Mouse (Mus musculus) cerebellum, adult 2 months (tissue): Measurements from ENCODE around the gene Zfp36l1. TPM values are rescaled to one million over a fixed set of nuclear protein-coding genes. Genes with fewer than 3 reads are reported as not detected.

ENCODE experiments used
- DNase-seq, 2 experiments: peaks; one replicate each; pipeline ENCODE4 v3.0.0; 2021
- H3K27ac ChIP-seq: fragments of 200-500 bp; 2 replicates; pipeline ENCODE4 v1.5.1; 2012; ENCODE audit warnings: low read length, control low read depth, inconsistent platforms; ENCODE audit not compliant: insufficient read depth
- H3K27me3 ChIP-seq: fragments of 200-500 bp; 2 replicates; pipeline ENCODE4 v1.6.1; 2012; ENCODE audit warnings: inconsistent platforms, mild to moderate bottlenecking, low read length, moderate library complexity; ENCODE audit not compliant: control insufficient read depth, insufficient read depth
- H3K4me1 ChIP-seq: fragments of 200-500 bp; 2 replicates; pipeline ENCODE4 v1.6.1; 2011; ENCODE audit warnings: low read length; ENCODE audit not compliant: control insufficient read depth, insufficient read depth
- H3K4me3 ChIP-seq: fragments of 200-500 bp; replicated peaks from 2 replicates; pipeline ENCODE3; 2011; ENCODE audit warnings: mild to moderate bottlenecking, low read depth, low read length, control low read depth; ENCODE audit not compliant: insufficient read depth
- CTCF ChIP-seq: fragments of 200-500 bp; IDR thresholded peaks from 2 replicates; pipeline ENCODE4 v1.5.1; 2011; ENCODE audit warnings: low read depth, mild to moderate bottlenecking, control low read depth, low read length, moderate library complexity, borderline replicate concordance; ENCODE audit not compliant: insufficient read depth
- POLR2A ChIP-seq: fragments of 200-500 bp; IDR thresholded peaks from 2 replicates; pipeline ENCODE4 v1.6.1; 2011; ENCODE audit warnings: low read length, control low read depth, borderline replicate concordance; ENCODE audit not compliant: insufficient read depth
- WGBS: fragments of 180-500 bp; shearing (Covaris S2); methylation state at CpG from one replicate; pipeline ENCODE4 v1.1.7; 2018; 5-methylcytosine and 5-hydroxymethylcytosine counted together
- polyA plus RNA-seq: library from polyadenylated mRNA; depleted of rRNA; stranded (reverse); fragments of >200 nt; gene quantifications from 2 replicates; pipeline ENCODE4 v1.2.3, GENCODE M21; 2012

Gene Zfp36l1
- polyA plus RNA-seq, 1 experiment: 20.4 TPM

DNA sequence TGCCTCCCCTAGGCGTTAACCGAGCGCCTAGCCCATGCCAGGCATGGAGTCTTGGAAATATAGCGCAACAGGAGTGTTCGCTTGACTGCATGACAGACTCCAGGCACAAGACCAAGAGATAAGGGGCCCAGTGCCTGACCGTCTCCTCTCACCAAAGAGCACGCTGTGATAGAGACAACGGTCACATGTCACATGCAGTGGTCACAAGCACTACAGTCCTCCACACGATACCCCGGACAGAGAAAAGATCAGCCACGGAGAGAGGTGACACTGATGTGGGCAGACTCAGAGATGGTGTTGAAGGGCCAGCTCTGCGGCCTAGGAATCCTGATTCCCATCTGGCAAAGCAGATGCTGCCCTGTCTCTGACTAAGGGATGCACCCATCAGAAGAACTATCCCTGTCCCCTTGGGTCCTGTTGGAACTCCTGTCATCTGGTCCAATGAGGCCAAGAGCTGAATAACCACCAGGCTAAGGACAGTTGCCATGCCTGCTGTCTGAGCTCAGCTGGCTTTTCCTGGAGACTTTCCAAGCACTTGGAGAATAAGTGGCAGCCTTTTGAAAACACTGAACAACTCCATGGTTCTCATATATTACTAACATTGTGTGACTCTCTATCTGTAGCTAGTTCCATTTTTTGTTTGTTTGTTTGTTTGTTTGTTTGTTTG, 23.6 kb upstream of the Zfp36l1 start:
- 49% methylated on average over 12 of the region's 12 CpGs for WGBS
- H3K4me1 ChIP-seq: peaks cover 3% of the 10 kb centered on the region; the same call in 1 of the 2 replicates
- H3K27me3 ChIP-seq: no peaks in the 10 kb centered on the region
- no peak for TF ChIP-seq POLR2A
- no peak for TF ChIP-seq CTCF
- no peak for DNase-seq
- H3K27ac ChIP-seq: no peak overlapping the region
- H3K4me3 ChIP-seq: no peak overlapping the region

GRCm38 (mm10) chr12:80135173-80135572, 22.4 kb upstream of the Zfp36l1 start:
- no peak overlapping the region for H3K4me3 ChIP-seq
- WGBS: 86% methylated on average over 8 of the region's 8 CpGs
- H3K4me1 ChIP-seq: peaks cover 3% of the 10 kb centered on the region
- TF ChIP-seq CTCF (no peak), POLR2A (no peak)
- no peak overlapping the region for H3K27ac ChIP-seq
- no peaks in the 10 kb centered on the region for H3K27me3 ChIP-seq
- no peak for DNase-seq

GRCm38 (mm10) chr12:80133011-80133545, 20.3 kb upstream of the Zfp36l1 start:
- H3K27me3 ChIP-seq: no peaks in the 10 kb centered on the region
- H3K27ac ChIP-seq: no peak overlapping the region
- no peak for TF ChIP-seq CTCF
- no peak for TF ChIP-seq POLR2A
- no peak overlapping the region for H3K4me3 ChIP-seq
- DNase-seq: no peak
- WGBS: 36% methylated on average over 9 of the region's 9 CpGs
- H3K4me1 ChIP-seq: peaks cover 3% of the 10 kb centered on the region

GRCm38 (mm10) chr12:80132250-80133003, 19.6 kb upstream of the Zfp36l1 start:
- Histone ChIP-seq H3K27ac (peak overlapping the region; percentile 99), H3K4me3 (peak overlapping the region; percentile 50), H3K4me1 (peaks cover 3% of the 10 kb centered on the region), H3K27me3 (no peaks in the 10 kb centered on the region)
- peak; percentile 84 to 90 for DNase-seq
- under 1% methylated on average over 66 of the region's 66 CpGs for WGBS
- TF ChIP-seq POLR2A (peak; percentile 48; the same call in 1 of the 2 replicates), CTCF (peak; percentile 94)

DNA sequence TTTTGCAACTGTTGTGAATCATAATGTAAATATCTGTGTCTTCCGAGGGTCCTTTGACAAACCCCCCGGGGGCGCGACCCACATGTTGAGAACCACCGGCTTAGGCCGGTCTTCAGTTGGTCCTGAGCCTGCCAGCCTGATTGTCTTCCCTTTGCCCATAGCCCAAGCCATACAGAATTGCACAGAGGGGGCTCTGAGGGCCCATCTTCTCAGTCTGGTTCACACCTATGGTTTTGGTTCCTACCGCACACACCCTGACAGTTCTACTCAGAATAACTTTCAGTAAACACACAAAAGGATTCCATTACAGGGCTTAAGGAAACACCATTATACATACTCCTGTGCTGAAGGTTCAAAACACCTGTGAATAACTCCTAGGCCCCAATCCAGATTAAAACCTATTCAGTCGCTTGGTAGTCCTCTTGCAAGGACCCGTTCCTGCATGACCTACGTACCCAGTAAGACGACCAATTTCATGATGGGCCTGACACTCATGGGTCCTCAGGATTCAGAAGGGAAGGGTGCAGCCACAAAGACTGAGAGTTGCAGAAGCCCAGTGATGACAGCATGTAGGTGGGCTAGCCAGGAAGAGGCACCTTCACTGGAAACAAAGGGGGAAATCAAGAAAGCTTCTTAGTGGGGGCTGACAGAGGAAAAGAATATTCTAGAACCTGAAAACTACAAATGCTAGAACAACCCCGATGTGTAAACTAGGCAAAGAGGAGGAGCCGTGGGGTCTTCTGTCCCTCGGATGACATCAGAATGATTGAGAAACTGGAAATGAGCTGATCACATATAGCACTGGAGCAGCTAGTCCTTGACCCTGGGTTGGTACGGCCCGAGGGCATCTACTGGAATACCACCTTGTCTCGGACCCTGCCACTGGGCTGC, 18.8 kb upstream of the Zfp36l1 start:
- no peak for DNase-seq
- 38% methylated on average over 17 of the region's 17 CpGs for WGBS
- Histone ChIP-seq H3K4me3 (peak overlapping the region; percentile 50), H3K27me3 (no peaks in the 10 kb centered on the region), H3K27ac (peak overlapping the region; percentile 99), H3K4me1 (peaks cover 3% of the 10 kb centered on the region)
- TF ChIP-seq POLR2A (no peak), CTCF (no peak)

GRCm38 (mm10) chr12:80130558-80131358, 17.9 kb upstream of the Zfp36l1 start:
- 60% methylated on average over 6 of the region's 6 CpGs for WGBS
- peaks cover 3% of the 10 kb centered on the region for H3K4me1 ChIP-seq
- TF ChIP-seq CTCF (no peak), POLR2A (no peak)
- no peaks in the 10 kb centered on the region for H3K27me3 ChIP-seq
- peak overlapping the region; percentile 46 for H3K27ac ChIP-seq
- no peak overlapping the region for H3K4me3 ChIP-seq
- no peak for DNase-seq
